Mouse (Mus musculus): ENCODE measurements around the gene Prkcb. TPM values are rescaled to one million over a fixed set of nuclear protein-coding genes. Genes with fewer than 3 reads are reported as not detected.

Prkcb gene
- polyA plus RNA-seq, 1 experiment from 2014 or later, result 3.7 TPM

DNA sequence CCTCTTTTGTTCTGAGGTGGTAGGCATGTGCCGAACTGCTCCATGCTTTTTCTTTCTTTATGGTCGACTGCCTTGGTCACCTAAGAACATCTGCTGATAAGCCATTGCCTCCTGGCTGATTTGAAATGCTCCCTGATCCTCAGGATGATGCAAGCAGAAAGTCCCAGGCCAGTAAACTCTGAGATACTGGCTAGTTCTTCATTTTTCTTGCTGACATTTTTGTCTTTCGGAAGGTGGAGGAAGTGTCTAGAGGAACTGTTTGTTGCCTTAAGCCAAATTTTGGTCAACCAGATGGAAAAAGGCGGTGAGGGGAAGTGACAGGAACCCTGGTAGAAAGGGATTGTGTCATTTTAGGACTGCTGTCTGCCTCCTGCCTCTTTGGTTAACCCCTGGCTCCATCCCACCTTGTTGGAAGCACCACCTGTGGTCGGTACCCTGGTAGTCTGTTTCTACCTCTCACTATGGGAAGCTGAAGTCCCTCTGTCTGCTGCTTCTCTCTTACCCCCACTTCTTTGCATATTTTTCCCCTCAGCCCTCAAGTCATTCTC lies 28.4 kb upstream of the Prkcb start:
- WGBS, result 89% methylated on average over 5 of the region's 5 CpGs
- Histone ChIP-seq H3K27me3 (ENCODE audit: low read depth, poor library complexity, severe bottlenecking) (0 out of 2 replicates have a peak, but pooled peaks cover 9% of the 10 kb centered on the region), H3K4me3 (no peak overlapping the region), H3K27ac (no peak overlapping the region), H3K36me3 (no peaks in the 10 kb centered on the region), H3K9me3 (replicated peaks) (no peaks in the 10 kb centered on the region), H3K4me1 (no peaks in the 10 kb centered on the region)
- no peak for DNase-seq (ENCODE audit: low spot score)

GRCm38 (mm10) chr7:122268983-122269486 lies 19.5 kb upstream of the Prkcb start:
- H3K4me1 ChIP-seq, result no peaks in the 10 kb centered on the region
- no peak overlapping the region for H3K27ac ChIP-seq
- 89% methylated on average over 4 of the region's 4 CpGs for WGBS
- H3K36me3 ChIP-seq, result no peaks in the 10 kb centered on the region
- no peaks in the 10 kb centered on the region for H3K27me3 ChIP-seq (ENCODE audit: low read depth, poor library complexity, severe bottlenecking)
- H3K4me3 ChIP-seq, result no peak overlapping the region
- DNase-seq (ENCODE audit: low spot score), result no peak
- H3K9me3 ChIP-seq (replicated peaks), result no peaks in the 10 kb centered on the region

DNA sequence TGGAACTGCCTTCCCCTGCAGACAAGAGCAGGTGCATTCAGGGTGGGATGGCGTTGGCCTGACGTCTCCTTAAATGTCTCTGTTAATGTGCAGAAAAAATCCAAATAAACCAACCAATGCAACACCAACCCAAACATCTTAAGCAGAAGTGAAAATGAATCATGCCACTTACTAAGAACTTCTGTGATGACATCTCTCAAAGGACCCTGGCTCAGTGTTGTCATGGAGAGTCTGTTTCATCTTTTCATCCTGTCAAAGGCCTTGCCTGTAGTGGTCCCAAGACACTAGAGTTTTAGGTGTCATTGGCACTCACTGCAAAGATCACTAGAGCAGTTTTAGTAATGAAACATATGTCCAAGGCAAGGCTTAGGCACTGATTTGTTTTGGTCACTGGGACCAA lies 16.2 kb upstream of the Prkcb start:
- Histone ChIP-seq H3K4me1 (no peaks in the 10 kb centered on the region), H3K27me3 (ENCODE audit: low read depth, poor library complexity, severe bottlenecking) (no peaks in the 10 kb centered on the region), H3K4me3 (no peak overlapping the region), H3K9me3 (replicated peaks) (no peaks in the 10 kb centered on the region), H3K27ac (no peak overlapping the region), H3K36me3 (no peaks in the 10 kb centered on the region)
- DNase-seq (ENCODE audit: low spot score), result no peak
- WGBS, result 95% methylated on average over 2 of the region's 2 CpGs

- DNase-seq (ENCODE audit: low spot score), result no peak
- Histone ChIP-seq H3K9me3 (replicated peaks) (no peaks in the 10 kb centered on the region), H3K27me3 (ENCODE audit: low read depth, poor library complexity, severe bottlenecking) (no peaks in the 10 kb centered on the region), H3K27ac (no peak overlapping the region), H3K4me3 (no peak overlapping the region), H3K4me1 (no peaks in the 10 kb centered on the region), H3K36me3 (no peaks in the 10 kb centered on the region)
- WGBS, result 89% methylated on average over 9 of the region's 9 CpGs
These were observed 9.0 kb upstream of the Prkcb start for GRCm38 (mm10) chr7:122279580-122279979.

- DNase-seq (ENCODE audit: low spot score), result no peak
- no peak overlapping the region for H3K27ac ChIP-seq
- H3K27me3 ChIP-seq (ENCODE audit: low read depth, poor library complexity, severe bottlenecking), result no peaks in the 10 kb centered on the region
- no peaks in the 10 kb centered on the region for H3K4me1 ChIP-seq
- H3K9me3 ChIP-seq (replicated peaks), result no peaks in the 10 kb centered on the region
- no peak overlapping the region for H3K4me3 ChIP-seq
- H3K36me3 ChIP-seq, result no peaks in the 10 kb centered on the region
- WGBS, result 87% methylated on average over 2 of the region's 2 CpGs
These were observed 8.2 kb upstream of the Prkcb start for GRCm38 (mm10) chr7:122280334-122280733.

- Histone ChIP-seq H3K9me3 (replicated peaks) (no peaks in the 10 kb centered on the region), H3K27ac (no peak overlapping the region), H3K27me3 (ENCODE audit: low read depth, poor library complexity, severe bottlenecking) (peaks cover 6% of the 10 kb centered on the region), H3K4me1 (no peaks in the 10 kb centered on the region), H3K36me3 (no peaks in the 10 kb centered on the region), H3K4me3 (no peak overlapping the region)
- no peak for DNase-seq (ENCODE audit: low spot score)
- 76% methylated on average over 2 of the region's 2 CpGs for WGBS
These were observed 6.0 kb upstream of the Prkcb start for GRCm38 (mm10) chr7:122282584-122282983.

- DNase-seq (ENCODE audit: low spot score), result no peak
- H3K4me3 ChIP-seq, result no peak overlapping the region
- peaks cover 52% of the 10 kb centered on the region for H3K27me3 ChIP-seq (ENCODE audit: low read depth, poor library complexity, severe bottlenecking)
- no peak overlapping the region for H3K27ac ChIP-seq
- peaks cover 31% of the 10 kb centered on the region for H3K4me1 ChIP-seq
- H3K36me3 ChIP-seq, result no peaks in the 10 kb centered on the region
- H3K9me3 ChIP-seq (replicated peaks), result no peaks in the 10 kb centered on the region
- 43% methylated on average over 1 of the region's 1 CpGs for WGBS
These were observed 1.3 kb upstream of the Prkcb start for GRCm38 (mm10) chr7:122287217-122287616.

DNA sequence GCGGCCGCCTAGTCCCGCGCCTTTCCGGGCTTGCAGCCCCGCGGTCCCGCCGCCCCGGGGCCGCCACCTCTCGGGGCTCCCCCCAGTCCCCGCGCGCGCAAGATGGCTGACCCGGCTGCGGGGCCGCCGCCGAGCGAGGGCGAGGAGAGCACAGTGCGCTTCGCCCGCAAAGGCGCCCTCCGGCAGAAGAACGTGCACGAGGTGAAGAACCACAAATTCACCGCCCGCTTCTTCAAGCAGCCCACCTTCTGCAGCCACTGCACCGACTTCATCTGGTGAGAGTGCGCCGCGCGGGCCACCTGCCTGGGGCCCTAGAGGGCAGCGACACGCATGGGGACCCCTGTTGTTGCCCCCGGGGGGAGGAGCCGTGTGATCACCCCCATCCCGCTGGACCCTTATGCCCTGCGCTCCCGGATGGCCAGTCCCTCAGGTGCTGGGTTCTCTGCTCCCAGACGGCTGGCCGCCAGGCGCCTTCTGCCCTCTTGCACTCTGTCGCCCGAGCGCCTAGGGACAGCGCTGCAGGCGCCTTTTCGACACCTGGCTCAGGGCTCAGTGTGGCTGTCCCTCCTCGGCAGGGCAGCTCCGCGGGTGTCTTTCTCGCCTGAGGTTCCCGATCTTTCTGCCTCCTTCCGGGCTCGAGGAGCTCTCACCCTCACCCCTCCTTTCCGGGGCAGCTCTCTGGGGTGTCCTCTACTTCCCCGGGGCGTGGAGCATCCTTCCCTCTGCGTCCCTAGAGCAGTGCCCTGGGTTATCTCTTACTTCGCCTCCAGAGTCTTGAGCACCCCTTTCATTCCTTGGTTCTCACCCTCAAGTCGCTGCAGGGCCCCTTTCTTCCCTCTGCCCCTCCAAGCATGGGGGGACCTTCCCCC lies 926 bp downstream of the Prkcb start:
- H3K27me3 ChIP-seq (ENCODE audit: low read depth, poor library complexity, severe bottlenecking), result peaks cover 54% of the 10 kb centered on the region
- no peaks in the 10 kb centered on the region for H3K36me3 ChIP-seq
- H3K27ac ChIP-seq, result peak overlapping the region; percentile 53
- DNase-seq (ENCODE audit: low spot score), result peak; percentile 62
- no peaks in the 10 kb centered on the region for H3K9me3 ChIP-seq (replicated peaks)
- peak overlapping the region; percentile 70 for H3K4me3 ChIP-seq
- peaks cover 32% of the 10 kb centered on the region for H3K4me1 ChIP-seq
- WGBS, result under 1% methylated on average over 66 of the region's 66 CpGs

GRCm38 (mm10) chr7:122290165-122290564 lies 1.6 kb downstream of the Prkcb start:
- Histone ChIP-seq H3K4me1 (peaks cover 32% of the 10 kb centered on the region), H3K27me3 (ENCODE audit: low read depth, poor library complexity, severe bottlenecking) (peaks cover 54% of the 10 kb centered on the region), H3K27ac (no peak overlapping the region), H3K36me3 (no peaks in the 10 kb centered on the region), H3K4me3 (peak overlapping the region; percentile 70), H3K9me3 (replicated peaks) (no peaks in the 10 kb centered on the region)
- 8% methylated on average over 12 of the region's 12 CpGs for WGBS
- peak; percentile 39 for DNase-seq (ENCODE audit: low spot score)

- H3K4me1 ChIP-seq, result peaks cover 32% of the 10 kb centered on the region
- no peak for DNase-seq (ENCODE audit: low spot score)
- no peak overlapping the region for H3K27ac ChIP-seq
- no peaks in the 10 kb centered on the region for H3K9me3 ChIP-seq (replicated peaks)
- whole genome bisulfite sequencing, result 62% methylated on average over 3 of the region's 3 CpGs
- H3K4me3 ChIP-seq, result no peak overlapping the region
- H3K27me3 ChIP-seq (ENCODE audit: low read depth, poor library complexity, severe bottlenecking), result peaks cover 54% of the 10 kb centered on the region
- H3K36me3 ChIP-seq, result no peaks in the 10 kb centered on the region
These were observed 2.2 kb downstream of the Prkcb start for GRCm38 (mm10) chr7:122290771-122291170.

GRCm38 (mm10) chr7:122292151-122292550 lies 3.6 kb downstream of the Prkcb start:
- Histone ChIP-seq H3K4me3 (no peak overlapping the region), H3K36me3 (no peaks in the 10 kb centered on the region), H3K27ac (no peak overlapping the region), H3K27me3 (ENCODE audit: low read depth, poor library complexity, severe bottlenecking) (peaks cover 53% of the 10 kb centered on the region), H3K4me1 (peaks cover 32% of the 10 kb centered on the region), H3K9me3 (replicated peaks) (no peaks in the 10 kb centered on the region)
- WGBS, result 67% methylated on average over 7 of the region's 7 CpGs
- no peak for DNase-seq (ENCODE audit: low spot score)

GRCm38 (mm10) chr7:122294111-122294510 lies 5.6 kb downstream of the Prkcb start:
- no peak for DNase-seq (ENCODE audit: low spot score)
- no peaks in the 10 kb centered on the region for H3K9me3 ChIP-seq (replicated peaks)
- WGBS, result 77% methylated on average over 7 of the region's 7 CpGs
- H3K4me3 ChIP-seq, result no peak overlapping the region
- H3K27me3 ChIP-seq (ENCODE audit: low read depth, poor library complexity, severe bottlenecking), result peaks cover 33% of the 10 kb centered on the region
- no peak overlapping the region for H3K27ac ChIP-seq
- peaks cover 26% of the 10 kb centered on the region for H3K4me1 ChIP-seq
- no peaks in the 10 kb centered on the region for H3K36me3 ChIP-seq

DNA sequence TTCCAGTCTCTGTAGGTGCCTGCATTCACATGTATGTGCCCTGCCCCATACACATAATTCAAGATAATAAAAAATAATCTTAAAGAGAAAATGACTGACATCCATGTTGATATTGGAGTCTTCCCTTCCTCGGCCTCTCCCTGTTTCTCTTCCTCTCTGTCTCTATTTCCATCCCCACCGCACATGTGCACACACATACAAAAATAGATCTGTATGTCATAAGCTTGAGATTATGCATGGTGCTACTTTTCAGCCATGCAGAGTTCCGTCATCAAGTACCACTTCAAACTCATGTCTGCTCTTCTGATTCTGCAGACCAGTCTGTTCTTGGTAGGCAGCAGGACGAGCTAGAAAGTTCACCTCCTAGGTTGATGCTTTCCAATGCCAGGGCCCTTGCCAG lies 6.8 kb downstream of the Prkcb start:
- no peak overlapping the region for H3K27ac ChIP-seq
- peaks cover 14% of the 10 kb centered on the region for H3K4me1 ChIP-seq
- DNase-seq (ENCODE audit: low spot score), result no peak
- H3K4me3 ChIP-seq, result no peak overlapping the region
- H3K9me3 ChIP-seq (replicated peaks), result no peaks in the 10 kb centered on the region
- H3K27me3 ChIP-seq (ENCODE audit: low read depth, poor library complexity, severe bottlenecking), result peaks cover 21% of the 10 kb centered on the region
- 91% methylated on average over 4 of the region's 4 CpGs for WGBS
- H3K36me3 ChIP-seq, result no peaks in the 10 kb centered on the region

Measured in limb, embryonic 10.5 days (tissue).